In the genomic region with DNA sequence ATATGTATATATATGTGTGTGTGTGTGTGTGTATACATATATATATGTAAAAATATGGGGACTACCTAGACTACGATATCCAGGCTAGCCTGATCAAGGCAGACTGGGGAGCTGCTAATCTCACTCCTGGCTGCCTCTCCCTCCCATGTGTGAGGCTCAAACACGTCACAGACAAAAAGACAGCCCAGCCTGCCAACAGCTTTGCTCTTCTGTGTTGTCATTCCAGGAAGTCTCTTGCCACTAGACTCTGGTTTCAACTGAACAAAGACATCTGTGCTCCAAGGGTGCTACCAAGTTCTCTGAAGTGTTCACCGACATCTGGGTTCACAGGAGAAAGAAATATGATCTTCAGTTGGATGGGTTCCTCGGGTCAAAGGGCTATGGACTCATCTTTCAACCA, we compare ENCODE assay signal across 25 mouse cellular contexts. TPM values are rescaled to one million over a fixed set of nuclear protein-coding genes. Genes with fewer than 3 reads are reported as not detected.
DNase-seq lines count a peak whose midpoint lies in the region; ATAC-seq lines count a peak whose summit lies in the region.
"Had no signal": no experiment of that assay in that cellular context is flagged by ENCODE, and none has a peak within 500 bp of the region (broad histone marks: within the 10 kb centered on the region; RNA-seq: fewer than 3 reads in every experiment).

No protein-coding gene starts in this region.

- no peaks in the 10 kb centered on the region for H3K9me3 ChIP-seq in embryonic facial prominence, embryonic 14.5 days (ENCODE audit: control insufficient read depth, low read length)
- no peaks in the 10 kb centered on the region for H3K9me3 ChIP-seq in embryonic facial prominence, embryonic 10.5 days
- H3K9me3 ChIP-seq: forebrain, embryonic 10.5 days; heart, embryonic 13.5 days; hindbrain, embryonic 10.5 days; midbrain, embryonic 12.5 days; neural tube, embryonic 15.5 days had no signal

- no peaks in the 10 kb centered on the region for H3K4me1 ChIP-seq in embryonic facial prominence, embryonic 14.5 days (ENCODE audit: control insufficient read depth, insufficient read depth, low read length)
- H3K4me1 ChIP-seq in embryonic facial prominence, embryonic 10.5 days = no peaks in the 10 kb centered on the region
- H3K4me1 ChIP-seq: forebrain, embryonic 10.5 days; hindbrain, embryonic 10.5 days; midbrain, embryonic 12.5 days; neural tube, embryonic 15.5 days had no signal

- H3K4me2 ChIP-seq in embryonic facial prominence, embryonic 14.5 days (ENCODE audit: low read depth, low read length) = no peak overlapping the region
- H3K4me2 ChIP-seq: heart, embryonic 13.5 days; liver, embryonic 11.5 days; midbrain, embryonic 12.5 days; neural tube, embryonic 15.5 days had no signal

- peak; percentile 13 for DNase-seq in embryonic facial prominence, embryonic 14.5 days (ENCODE audit: low spot score)
- DNase-seq in embryonic facial prominence, embryonic 10.5 days (ENCODE audit: low spot score) = no peak
- DNase-seq in lung, postnatal 10 days = peak; percentile 8
- no peak for DNase-seq in lung, postnatal 36 days
- peak; percentile 41 to 69 for DNase-seq in thymus, adult 18-20 months
- DNase-seq in thymus, postnatal 4 days = peak; percentile 58
- DNase-seq in urinary bladder, postnatal 10 days (ENCODE audit: low spot score) = no peak
- DNase-seq in left cerebral cortex, adult 8-10 months (ENCODE audit: low spot score in 2 of 2) = no peak
- DNase-seq: adrenal gland, postnatal 10 days; cerebellum, postnatal 10 days; gastrocnemius, postnatal 14 days; heart, adult 18-20 months; kidney, adult 8-10 months; kidney, postnatal 4 days; layer of hippocampus, adult 9-11 months; lung, adult 18-20 months had no signal

- H3K27ac ChIP-seq in embryonic facial prominence, embryonic 14.5 days (replicated peaks; ENCODE audit: low read depth, low read length) = no peak overlapping the region
- no peak overlapping the region for H3K27ac ChIP-seq in embryonic facial prominence, embryonic 10.5 days (replicated peaks)
- H3K27ac ChIP-seq: forebrain, embryonic 10.5 days; heart, embryonic 13.5 days; hindbrain, embryonic 10.5 days; left cerebral cortex, adult 2 months; macrophage; midbrain, embryonic 12.5 days; neural tube, embryonic 15.5 days had no signal

- H3K4me3 ChIP-seq in embryonic facial prominence, embryonic 14.5 days (ENCODE audit: low read depth, low read length) = no peak overlapping the region
- no peak overlapping the region for H3K4me3 ChIP-seq in embryonic facial prominence, embryonic 10.5 days
- H3K4me3 ChIP-seq: forebrain, embryonic 10.5 days; heart, embryonic 13.5 days; hindbrain, embryonic 10.5 days; left cerebral cortex, adult 2 months; midbrain, embryonic 12.5 days; neural tube, embryonic 15.5 days had no signal

- WGBS in embryonic facial prominence, embryonic 14.5 days = 58% methylated on average over 4 of the region's 4 CpGs
- WGBS in embryonic facial prominence, embryonic 10.5 days = 79% methylated on average over 4 of the region's 4 CpGs

- no peak overlapping the region for H3K9ac ChIP-seq in embryonic facial prominence, embryonic 14.5 days (ENCODE audit: low read depth, low read length)
- H3K9ac ChIP-seq: heart, embryonic 13.5 days; midbrain, embryonic 12.5 days; neural tube, embryonic 15.5 days had no signal

- peaks cover 88% of the 10 kb centered on the region for H3K36me3 ChIP-seq in embryonic facial prominence, embryonic 14.5 days (ENCODE audit: control insufficient read depth, insufficient read depth, low read length)
- H3K36me3 ChIP-seq in embryonic facial prominence, embryonic 10.5 days (replicated peaks) = peaks cover 100% of the 10 kb centered on the region

- no peak for ATAC-seq in embryonic facial prominence, embryonic 14.5 days (ENCODE audit: low read depth)
- ATAC-seq: inflammation-experienced regulatory T-cells, adult 6 months had no signal

- H3K27me3 ChIP-seq in embryonic facial prominence, embryonic 14.5 days (replicated peaks; ENCODE audit: control insufficient read depth, insufficient read depth, low read length) = no peaks in the 10 kb centered on the region
- no peaks in the 10 kb centered on the region for H3K27me3 ChIP-seq in embryonic facial prominence, embryonic 10.5 days (replicated peaks; ENCODE audit: low read depth, poor library complexity, severe bottlenecking)
- H3K27me3 ChIP-seq: heart, embryonic 13.5 days; midbrain, embryonic 12.5 days; neural tube, embryonic 15.5 days had no signal

RNA-seq across cellular contexts. Expression of a gene that starts 10.0 kb away (rescaled TPM):
- 31.7 and 33.3 TPM in 2 replicates for polyA plus RNA-seq in embryonic facial prominence, embryonic 14.5 days (2014; fragmentation: Nextera tagmentation; extraction: Ambion mirVana)
- polyA plus RNA-seq in embryonic facial prominence, embryonic 10.5 days (2016; fragmentation: Nextera tagmentation; extraction: Ambion mirVana) = 58.4 and 62.9 TPM in 2 replicates
- 10 to 100 TPM; 36.4 to 46.7 (median 39.1) TPM for total RNA-seq in left cerebral cortex, adult 8-10 months (2022)

RNA-seq across cellular contexts. Expression of a gene that starts 36.3 kb away (rescaled TPM):
- polyA plus RNA-seq in embryonic facial prominence, embryonic 14.5 days (2014; fragmentation: Nextera tagmentation; extraction: Ambion mirVana) = 13.5 and 13.9 TPM in 2 replicates
- polyA plus RNA-seq in embryonic facial prominence, embryonic 10.5 days (2016; fragmentation: Nextera tagmentation; extraction: Ambion mirVana) = 16.2 and 16.4 TPM in 2 replicates
- total RNA-seq in left cerebral cortex, adult 8-10 months (2022) = 10 to 100 TPM; 11.7 to 13.7 (median 12.2) TPM

Comparison
In these comparisons a context has a peak if more than half of its experiments do, and no peak if none do; other contexts are left out.
1. DNase-seq: peak in embryonic facial prominence, embryonic 14.5 days (single experiment), lung, postnatal 10 days (single experiment), thymus, adult 18-20 months (2 of 2) and thymus, postnatal 4 days (single experiment); none in embryonic facial prominence, embryonic 10.5 days (single experiment), lung, postnatal 36 days (single experiment), urinary bladder, postnatal 10 days (single experiment) and left cerebral cortex, adult 8-10 months (0 of 2).